In genomic region chr2:92459921-92460707, GRCm38 (mm10) we compare ENCODE assay signal across 8 mouse cellular contexts. TPM values are rescaled to one million over a fixed set of nuclear protein-coding genes. Genes with fewer than 3 reads are reported as not detected.
DNase-seq lines count a peak whose midpoint lies in the region; ATAC-seq lines count a peak whose summit lies in the region.

Slc35c1 (minus strand) TSS chr2:92460538.

- H3K4me2 ChIP-seq in intestine, embryonic 15.5 days (replicated peaks), result peak within 1 kb of the TSS; percentile 85
- H3K4me2 ChIP-seq in limb, embryonic 13.5 days (replicated peaks), result peak within 1 kb of the TSS; percentile 96
- peak within 1 kb of the TSS; percentile 90 for H3K4me2 ChIP-seq in midbrain, embryonic 13.5 days (replicated peaks)

- peak within 1 kb of the TSS; percentile 76 for H3K4me3 ChIP-seq in intestine, embryonic 15.5 days (replicated peaks)
- peak within 1 kb of the TSS; percentile 85 for H3K4me3 ChIP-seq in limb, embryonic 13.5 days
- H3K4me3 ChIP-seq in midbrain, embryonic 13.5 days (replicated peaks), result peak within 1 kb of the TSS; percentile 76

- H3K27me3 ChIP-seq in intestine, embryonic 15.5 days (replicated peaks), result peaks cover 3% of the 10 kb centered on the region; the same call in 1 of the 2 replicates
- H3K27me3 ChIP-seq in limb, embryonic 13.5 days, result peaks cover 31% of the 10 kb centered on the region
- peaks cover 28% of the 10 kb centered on the region for H3K27me3 ChIP-seq in midbrain, embryonic 13.5 days

- H3K9ac ChIP-seq in intestine, embryonic 15.5 days, result peak within 1 kb of the TSS; percentile 78
- peak within 1 kb of the TSS; percentile 78 for H3K9ac ChIP-seq in limb, embryonic 13.5 days
- peak within 1 kb of the TSS; percentile 74 for H3K9ac ChIP-seq in midbrain, embryonic 13.5 days (replicated peaks)

- 2% methylated on average over 34 of the region's 34 CpGs for WGBS in intestine, embryonic 15.5 days
- WGBS in limb, embryonic 13.5 days, result 2% methylated on average over 34 of the region's 34 CpGs
- WGBS in midbrain, embryonic 13.5 days, result 1% methylated on average over 34 of the region's 34 CpGs

- DNase-seq in frontal cortex, postnatal 14 days (ENCODE audit: low spot score in 2 of 2), result no peak
- peak; percentile 46 for DNase-seq in brain, adult 2 months (ENCODE audit: low read depth, low spot score)
- DNase-seq in gastrocnemius, postnatal 25 days, result peak; percentile 37
- peak; percentile 68 to 77 for DNase-seq in thymus, adult 18-20 months

- no peaks in the 10 kb centered on the region for H3K36me3 ChIP-seq in intestine, embryonic 15.5 days
- H3K36me3 ChIP-seq in limb, embryonic 13.5 days, result no peaks in the 10 kb centered on the region
- no peaks in the 10 kb centered on the region for H3K36me3 ChIP-seq in midbrain, embryonic 13.5 days

- H3K27ac ChIP-seq in intestine, embryonic 15.5 days, result peak within 1 kb of the TSS; percentile 79
- H3K27ac ChIP-seq in limb, embryonic 13.5 days, result no peak within 1 kb of the TSS
- peak within 1 kb of the TSS; percentile 54 for H3K27ac ChIP-seq in midbrain, embryonic 13.5 days

- ATAC-seq in frontal cortex, adult (ENCODE audit: low TSS enrichment), result peak; percentile 2; the same call in 1 of the 2 replicates
- peak; percentile 34 for ATAC-seq in intestine, embryonic 15.5 days
- ATAC-seq in limb, embryonic 13.5 days (ENCODE audit: low FRiP score, low read depth), result peak; percentile 13; the same call in 1 of the 2 replicates
- peak; percentile 35 for ATAC-seq in midbrain, embryonic 13.5 days

- H3K9me3 ChIP-seq in intestine, embryonic 15.5 days, result no peaks in the 10 kb centered on the region
- no peaks in the 10 kb centered on the region for H3K9me3 ChIP-seq in limb, embryonic 13.5 days
- H3K9me3 ChIP-seq in midbrain, embryonic 13.5 days, result no peaks in the 10 kb centered on the region

- H3K4me1 ChIP-seq in intestine, embryonic 15.5 days (replicated peaks), result peaks cover 32% of the 10 kb centered on the region
- H3K4me1 ChIP-seq in limb, embryonic 13.5 days, result peaks cover 34% of the 10 kb centered on the region
- peaks cover 46% of the 10 kb centered on the region for H3K4me1 ChIP-seq in midbrain, embryonic 13.5 days (replicated peaks)

RNA-seq across cellular contexts. Expression of gene Slc35c1, which starts in this region (rescaled TPM):
- 1 to 10 TPM; 5.1 to 5.6 TPM for total RNA-seq in gastrocnemius, postnatal 25 days (2021)
- polyA plus RNA-seq in intestine, embryonic 15.5 days (2015; fragmentation: Nextera tagmentation; extraction: Ambion mirVana), result 37.3 and 44.5 TPM in 2 replicates
- 10.6 and 11.7 TPM in 2 replicates for polyA plus RNA-seq in limb, embryonic 13.5 days (2015; fragmentation: Nextera tagmentation; extraction: Ambion mirVana)
- polyA plus RNA-seq in midbrain, embryonic 13.5 days (2015; fragmentation: Nextera tagmentation; extraction: Ambion mirVana), result 8.9 and 10.6 TPM in 2 replicates

Comparison
In these comparisons a context has a peak if more than half of its experiments do, and no peak if none do; other contexts are left out.
1. DNase-seq: peak in brain, adult 2 months (single experiment), gastrocnemius, postnatal 25 days (single experiment) and thymus, adult 18-20 months (2 of 2); none in frontal cortex, postnatal 14 days (0 of 2).
2. Peak in every context shown above with its lines, with median percentiles within 50 percentile points of each other: ATAC-seq, H3K4me2 ChIP-seq, H3K4me3 ChIP-seq and H3K9ac ChIP-seq.